Mouse (Mus musculus): Measurements from ENCODE around the gene Jarid2.
"Not testable (repeated sequence)": the region's sequence is repeated elsewhere in the genome, so short reads cannot be mapped to it uniquely, and the experiment has no call there.

The Jarid2 gene

GRCm38 (mm10) chr13:44729424-44729971, at the start of gene Jarid2:
Gene Jarid2, plus strand, starts transcription at chr13:44729474.
- no peak for DNase-seq (ENCODE audit: low read depth, low spot score)

- DNase-seq (ENCODE audit: low read depth, low spot score) = no peak
Observed at GRCm38 (mm10) chr13:44681051-44681450, 48.2 kb upstream of the Jarid2 start.

DNA sequence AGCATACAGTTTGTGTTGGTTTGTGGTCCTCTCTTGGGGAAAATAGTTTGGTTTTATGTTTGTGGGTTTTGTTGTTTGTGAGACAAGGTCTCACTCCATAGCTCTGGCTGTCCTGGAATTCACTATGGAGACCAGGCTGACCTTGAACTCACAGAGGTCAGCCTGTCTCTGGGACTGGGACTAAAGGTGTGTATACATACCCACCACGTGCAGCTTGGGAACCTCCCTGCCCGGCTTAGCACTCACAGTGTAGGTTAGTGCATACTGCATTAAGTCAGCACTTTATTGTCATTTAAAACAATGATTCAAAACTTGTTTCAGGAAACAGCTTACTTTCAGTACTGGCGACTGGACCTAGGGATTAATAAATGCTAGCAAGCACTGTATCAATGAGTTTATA, 41.1 kb upstream of the Jarid2 start:
- no peak for DNase-seq (ENCODE audit: low read depth, low spot score)

DNA sequence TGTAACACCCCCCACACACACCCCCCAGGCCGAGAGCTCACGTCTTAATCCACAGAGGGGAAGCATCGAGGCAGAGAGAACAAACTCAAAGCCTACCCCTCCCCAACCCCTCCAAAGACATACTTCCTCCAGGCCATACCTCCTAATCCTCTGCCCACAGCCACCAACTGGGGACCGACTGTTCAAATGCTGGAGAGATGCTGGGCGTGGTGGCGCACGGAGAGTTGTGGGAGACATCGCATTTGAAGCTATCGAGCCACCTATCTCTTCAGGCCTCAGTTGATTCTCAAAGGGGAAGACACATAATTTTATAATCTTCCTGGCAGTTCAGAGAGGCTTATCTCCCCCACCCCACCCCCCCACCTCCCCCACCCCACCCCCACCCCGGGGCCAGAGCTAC, 31.6 kb upstream of the Jarid2 start:
- DNase-seq (ENCODE audit: low read depth, low spot score) = no peak

DNA sequence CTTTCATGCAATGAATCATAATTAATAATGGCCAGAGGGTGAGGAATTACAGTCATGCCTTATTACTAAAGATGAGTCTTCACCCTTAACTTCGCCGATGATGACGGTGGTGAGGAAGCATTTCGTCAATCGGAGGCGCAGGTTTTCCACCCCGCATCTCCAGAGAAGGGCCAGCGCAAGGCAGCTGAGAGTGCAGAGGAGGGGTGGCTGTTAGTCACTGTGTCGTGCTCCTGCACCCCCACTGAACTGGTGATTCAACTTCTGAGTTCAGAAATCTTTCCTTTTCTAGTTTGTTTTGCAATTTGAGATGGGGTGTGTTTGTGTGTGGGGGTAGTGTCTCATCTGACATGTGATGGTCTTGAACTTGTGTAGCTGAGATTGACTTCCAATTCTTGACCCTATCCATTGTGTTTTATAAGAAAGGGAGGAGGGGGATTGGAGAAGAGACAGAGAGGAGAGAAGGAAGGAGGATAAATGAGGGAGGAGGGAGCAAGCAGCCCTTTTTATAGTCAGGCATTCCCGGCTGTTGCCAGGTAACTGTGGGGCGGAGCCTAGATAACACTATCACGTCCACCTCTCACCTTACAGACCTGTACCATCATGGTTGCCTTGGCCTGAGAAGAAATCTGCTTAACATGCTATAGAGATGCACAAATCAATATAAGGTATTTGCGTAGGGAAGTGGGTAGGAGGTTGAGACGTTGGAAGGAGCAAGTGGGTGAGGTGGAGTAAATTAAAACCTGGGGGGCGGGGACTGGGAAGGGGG, 25.1 kb upstream of the Jarid2 start:
- no peak for DNase-seq (ENCODE audit: low read depth, low spot score)

- no peak for DNase-seq (ENCODE audit: low read depth, low spot score)
Observed at GRCm38 (mm10) chr13:44705031-44705742, 24.1 kb upstream of the Jarid2 start.

- DNase-seq (ENCODE audit: low read depth, low spot score) = no peak
Observed at GRCm38 (mm10) chr13:44705743-44706044, 23.6 kb upstream of the Jarid2 start.

DNA sequence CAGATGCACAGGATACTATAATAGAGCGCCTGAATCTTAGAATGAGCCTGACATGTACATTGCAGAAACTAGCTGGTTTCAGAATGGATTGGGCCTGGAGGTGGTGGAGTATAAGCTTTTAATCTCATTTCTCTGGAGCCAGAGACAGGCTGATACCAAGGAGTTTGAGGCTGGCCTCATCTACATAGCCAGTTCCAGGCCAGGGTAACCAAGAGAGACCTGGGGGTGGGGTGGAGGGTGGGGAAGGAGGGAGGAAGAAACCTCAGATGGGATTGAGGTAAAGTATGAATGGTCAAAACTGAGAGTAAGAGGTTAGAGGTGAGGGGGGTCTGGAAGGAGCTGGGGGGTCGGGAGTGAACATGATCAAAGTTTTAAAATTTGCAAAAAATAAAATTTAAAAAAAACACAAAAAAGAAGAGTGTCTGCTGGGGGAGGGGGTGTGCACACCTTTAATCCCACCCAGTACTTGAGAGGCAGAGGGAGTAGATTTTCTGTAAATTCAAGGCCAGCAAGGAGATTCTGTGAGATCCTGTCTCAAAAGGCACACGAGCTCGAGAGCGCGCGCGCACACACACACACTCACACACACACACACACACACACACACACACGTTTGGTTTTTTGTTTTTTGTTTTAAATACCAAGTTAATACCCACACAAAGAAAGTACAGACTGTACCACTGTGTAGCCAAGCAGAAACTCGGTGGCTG, 22.9 kb upstream of the Jarid2 start:
- no peak for DNase-seq (ENCODE audit: low read depth, low spot score)

DNA sequence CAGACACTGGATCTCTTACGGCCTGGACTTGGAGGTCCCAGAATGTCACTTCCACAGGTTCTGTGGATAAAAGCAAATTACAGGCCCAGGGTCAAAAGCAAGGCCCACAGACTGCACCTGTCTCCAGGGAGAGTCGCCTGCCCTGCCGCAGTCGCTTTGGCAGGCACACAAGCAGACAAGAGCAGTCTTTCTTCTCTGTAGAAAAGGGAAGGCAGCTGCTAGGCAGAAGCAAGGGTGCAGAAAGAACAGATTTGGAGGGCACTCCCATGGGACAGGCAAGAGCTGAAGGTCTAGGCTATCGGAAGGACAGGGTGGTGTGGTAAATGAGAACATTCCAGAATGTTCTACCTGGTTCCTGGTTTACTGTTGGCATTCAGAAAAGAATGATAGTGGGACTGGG, 22.1 kb upstream of the Jarid2 start:
- no peak for DNase-seq (ENCODE audit: low read depth, low spot score)

DNA sequence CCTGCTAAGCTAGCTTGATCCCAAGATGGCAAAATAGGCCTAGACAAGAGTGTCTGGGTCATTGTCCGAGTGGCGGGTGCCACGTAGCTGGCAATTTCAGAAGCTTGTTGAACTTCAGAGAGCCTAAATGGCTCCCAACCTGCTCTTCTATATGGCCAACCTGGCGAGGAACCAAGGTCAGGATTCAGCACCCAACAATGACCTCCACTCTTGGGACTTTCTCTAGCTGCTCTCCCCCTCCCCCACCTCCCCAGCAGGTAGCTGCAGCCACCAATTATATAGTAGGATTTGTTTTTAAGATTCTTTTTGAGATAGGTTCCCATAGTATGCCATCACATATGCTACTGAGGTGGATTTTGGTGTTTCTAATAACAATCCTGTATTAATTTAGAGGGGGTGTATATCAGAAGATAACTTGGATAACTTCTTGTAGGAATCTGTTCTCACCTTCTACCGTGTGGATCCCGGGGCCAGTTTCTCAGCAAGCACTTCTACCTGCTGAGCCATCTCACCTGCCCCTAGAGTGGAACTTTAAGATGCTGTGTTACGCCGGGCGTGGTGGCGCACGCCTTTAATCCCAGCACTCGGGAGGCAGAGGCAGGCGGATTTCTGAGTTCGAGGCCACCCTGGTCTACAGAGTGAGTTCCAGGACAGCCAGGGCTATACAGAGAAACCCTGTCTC, 20.8 kb upstream of the Jarid2 start:
- no peak for DNase-seq (ENCODE audit: low read depth, low spot score)

DNA sequence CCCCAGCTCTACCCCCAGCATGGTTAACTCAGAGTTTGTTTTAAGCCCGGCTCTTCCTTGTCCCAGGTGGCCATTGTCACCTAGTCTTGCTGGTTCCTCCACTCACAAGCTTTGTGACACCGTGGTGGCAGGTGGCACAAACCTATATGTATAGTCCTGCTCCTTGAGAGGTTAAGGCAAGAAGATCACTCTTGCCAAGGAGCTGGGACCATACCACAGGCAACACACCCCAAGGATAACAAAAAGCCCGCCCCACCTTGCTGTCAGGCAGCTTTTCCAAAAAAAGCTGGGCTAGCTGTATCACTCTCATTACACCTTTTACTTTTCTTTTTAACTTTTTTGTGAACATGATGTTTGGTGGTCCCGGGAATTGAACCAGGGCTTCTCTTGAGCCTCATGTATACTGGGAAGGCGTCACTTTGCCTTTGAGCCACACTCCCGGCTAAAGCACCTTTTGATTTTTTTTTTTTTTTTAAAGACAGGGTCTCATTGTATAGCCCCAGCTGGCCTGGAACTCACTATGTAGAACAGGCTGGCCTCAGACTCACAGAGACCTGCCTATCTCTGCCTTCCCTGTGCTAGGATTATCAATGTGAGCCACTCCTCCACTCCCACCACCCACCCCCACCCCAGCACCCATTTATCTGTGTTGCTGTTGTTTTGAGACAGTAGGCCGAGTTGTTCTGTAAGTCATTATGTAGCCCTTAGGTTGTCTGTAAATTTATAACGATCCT, 19.4 kb upstream of the Jarid2 start:
- no peak for DNase-seq (ENCODE audit: low read depth, low spot score)

DNA sequence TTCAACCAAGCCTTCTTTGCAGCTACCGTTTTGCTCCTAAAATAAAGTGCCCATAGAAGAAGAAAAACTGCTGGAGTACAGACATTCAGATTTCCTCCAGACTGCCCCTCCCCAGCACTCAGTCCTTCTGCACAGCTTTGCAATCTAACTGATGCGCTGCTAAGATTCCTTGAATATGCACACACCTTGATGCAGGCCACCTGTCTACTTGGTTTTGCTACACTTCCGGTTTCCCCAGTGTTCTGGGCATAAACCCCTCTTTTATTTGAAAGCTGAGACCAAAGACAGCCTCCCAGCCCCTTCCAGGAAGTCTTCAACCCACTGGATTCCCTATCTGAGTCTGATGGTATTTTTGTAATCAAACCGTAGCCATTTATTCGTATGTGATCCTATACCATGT, 18.2 kb upstream of the Jarid2 start:
- no peak for DNase-seq (ENCODE audit: low read depth, low spot score)

- no peak for DNase-seq (ENCODE audit: low read depth, low spot score)
Observed at GRCm38 (mm10) chr13:44711882-44712281, 17.4 kb upstream of the Jarid2 start.

DNA sequence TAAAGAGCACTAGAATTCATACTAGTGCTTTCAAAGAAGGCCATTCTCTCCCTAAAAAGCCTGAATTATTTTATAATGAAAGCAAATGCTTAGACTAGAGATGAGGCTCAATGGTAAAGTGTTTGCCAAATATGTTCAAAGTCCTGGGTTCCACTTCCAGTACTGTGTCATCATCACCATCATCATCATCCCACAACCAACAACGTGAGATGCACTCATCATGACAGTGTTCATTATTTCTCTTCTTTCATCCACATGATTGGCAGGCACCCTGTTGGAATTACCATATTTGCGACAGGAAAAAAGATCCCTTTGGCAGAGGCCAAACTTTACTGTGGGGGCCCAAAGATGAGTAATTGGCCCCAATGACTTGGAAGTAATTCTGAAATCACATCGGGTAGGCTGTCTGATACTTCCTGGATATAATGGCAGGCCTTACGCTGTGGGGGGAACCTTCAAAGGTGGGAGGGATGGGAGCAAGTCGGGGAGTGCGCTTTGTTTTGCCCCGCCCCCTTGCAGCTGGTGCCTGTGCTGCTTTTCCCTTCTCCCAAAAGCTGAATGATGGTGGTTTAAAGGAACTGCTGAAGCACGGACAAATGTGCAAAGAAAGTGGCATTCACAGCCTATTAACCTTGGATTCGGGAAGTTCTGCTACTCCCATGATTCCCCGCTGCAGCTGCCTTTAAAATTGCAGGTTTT, 13.9 kb upstream of the Jarid2 start:
- DNase-seq (ENCODE audit: low read depth, low spot score) = no peak

DNA sequence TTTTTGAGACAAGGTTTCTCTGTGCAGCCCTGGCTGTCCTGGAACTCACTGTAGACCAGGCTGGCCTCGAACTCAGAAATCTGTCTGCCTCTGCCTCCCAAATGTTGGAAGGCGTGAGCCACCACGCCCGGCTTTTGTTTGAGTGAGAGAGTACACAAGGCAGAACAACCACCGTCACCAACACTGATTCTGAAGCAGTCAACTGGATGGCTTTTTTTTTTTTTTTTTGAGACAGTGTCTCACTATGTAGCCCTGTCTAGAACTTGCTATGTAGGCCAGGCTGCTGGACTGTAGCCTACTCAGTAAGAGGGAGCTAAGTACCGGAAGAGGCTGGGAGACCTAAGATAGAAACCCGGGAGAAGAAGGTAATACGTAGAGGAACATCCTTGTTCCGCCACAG, 11.4 kb upstream of the Jarid2 start:
- DNase-seq (ENCODE audit: low read depth, low spot score) = no peak

- DNase-seq (ENCODE audit: low read depth, low spot score) = not testable (repeated sequence)
Observed at GRCm38 (mm10) chr13:44718465-44718864, 10.8 kb upstream of the Jarid2 start.

DNA sequence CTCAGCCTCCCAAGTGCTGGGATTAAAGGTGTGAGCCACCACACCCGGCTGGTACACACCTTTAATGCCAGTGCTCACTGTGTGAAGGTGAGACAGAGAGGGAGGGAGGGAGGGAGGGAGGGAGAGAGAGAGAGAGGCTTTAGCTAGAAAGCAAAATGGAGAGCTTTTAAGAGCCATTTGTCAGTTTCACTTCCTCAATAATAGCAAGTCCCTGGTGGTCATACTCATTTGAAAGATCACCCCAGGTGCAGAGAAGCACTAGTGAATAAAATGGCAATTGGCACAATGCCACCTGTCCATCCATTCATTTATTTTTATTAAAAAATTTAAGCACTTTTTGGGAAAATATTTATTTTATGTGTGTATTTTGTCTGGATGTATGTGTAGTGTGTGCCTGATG, 9.2 kb upstream of the Jarid2 start:
- no peak for DNase-seq (ENCODE audit: low read depth, low spot score)

DNA sequence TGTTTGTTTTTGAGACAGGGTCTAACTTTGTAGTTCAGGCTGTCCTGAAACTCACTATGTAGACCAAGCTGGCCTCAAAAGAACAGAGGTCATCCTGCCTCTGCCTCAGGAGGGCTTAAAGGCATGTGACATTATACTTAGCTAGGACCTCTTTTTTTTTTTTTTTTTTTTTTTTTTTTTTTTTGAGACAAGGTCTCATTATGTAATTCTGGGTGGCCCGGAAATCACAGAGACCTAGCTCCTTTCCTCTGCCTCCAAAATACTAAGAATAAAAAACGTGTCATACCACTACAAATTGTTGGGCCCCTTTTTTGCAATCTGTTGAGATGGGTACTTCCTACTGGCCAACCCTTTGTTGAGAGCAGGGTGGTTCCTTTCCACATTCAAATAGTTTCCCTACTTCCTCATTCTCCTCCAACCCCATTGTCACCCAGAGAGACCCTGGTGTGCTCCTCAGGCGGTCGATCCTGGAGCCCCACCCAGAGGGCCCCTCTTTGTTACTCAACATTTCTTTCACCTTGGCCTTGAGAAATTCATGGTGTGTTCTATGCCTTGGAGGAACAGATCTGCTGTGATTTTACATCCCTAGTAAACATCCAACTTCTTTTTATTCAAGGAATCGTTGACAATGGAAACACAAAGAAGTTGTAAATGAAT, 7.3 kb upstream of the Jarid2 start:
- no peak for DNase-seq (ENCODE audit: low read depth, low spot score)

- DNase-seq (ENCODE audit: low read depth, low spot score) = not testable (repeated sequence)
Observed at GRCm38 (mm10) chr13:44723522-44723921, 5.8 kb upstream of the Jarid2 start.

Measured in c-Kit-negative CD71-positive TER-119-positive erythroid progenitor cells, embryonic 14.5 days (primary cell).